Mouse (Mus musculus) myocyte (in vitro differentiated cells): Measurements from ENCODE around the gene Kctd18.

ENCODE experiments used
- CEBPB ChIP-seq: IDR thresholded peaks from 2 replicates; pipeline ENCODE4 v1.6.1; 2011; ENCODE audit warnings: mild to moderate bottlenecking, moderate library complexity; ENCODE audit not compliant: poor library complexity, insufficient read depth, severe bottlenecking
- POLR2A ChIP-seq: IDR thresholded peaks from one replicate; pipeline ENCODE4 v1.6.1; 2011; ENCODE audit warnings: low read depth, mild to moderate bottlenecking, control low read depth, moderate library complexity; ENCODE audit not compliant: insufficient read length
- POLR2AphosphoS2 ChIP-seq: IDR thresholded peaks from one replicate; pipeline ENCODE4 v1.6.1; 2011; ENCODE audit warnings: low read depth, control low read depth; ENCODE audit not compliant: insufficient read length
- TCF12 ChIP-seq: IDR thresholded peaks from one replicate; pipeline ENCODE4 v1.6.1; 2011; ENCODE audit warnings: mild to moderate bottlenecking, control low read depth; ENCODE audit not compliant: poor library complexity, insufficient read depth, severe bottlenecking
- USF1 ChIP-seq: IDR thresholded peaks from one replicate; pipeline ENCODE4 v1.6.1; 2011; ENCODE audit warnings: low read depth, mild to moderate bottlenecking, control low read depth, moderate library complexity

- TF ChIP-seq POLR2A, result no peak
- no peak for TF ChIP-seq USF1
- TF ChIP-seq TCF12, result no peak
- TF ChIP-seq POLR2AphosphoS2, result no peak
- peak; percentile 78 for TF ChIP-seq CEBPB
Observed at GRCm38 (mm10) chr1:57989052-57989600, 29.6 kb downstream of the Kctd18 start.
